In genomic region chr12:108894432-108894816, GRCm38 (mm10) we compare ENCODE assay signal across 8 mouse cellular contexts. TPM values are rescaled to one million over a fixed set of nuclear protein-coding genes. Genes with fewer than 3 reads are reported as not detected.
DNase-seq lines count a peak whose midpoint lies in the region; ATAC-seq and TF ChIP-seq lines count a peak whose summit lies in the region.

No protein-coding gene starts in this region.

- TF ChIP-seq CTCF in lung, embryonic 14.5 days (IDR thresholded peaks at IDR 0.05; ENCODE audit: low read depth): no peak
- TF ChIP-seq CTCF in intestine, postnatal 0 days (IDR thresholded peaks at IDR 0.05; ENCODE audit: low read depth): 0 out of 2 replicates have a peak, but pooled peaks have one; percentile 1

- 2% methylated on average over 7 of the region's 7 CpGs for WGBS in lung, embryonic 14.5 days
- under 1% methylated on average over 7 of the region's 7 CpGs for WGBS in embryonic facial prominence, embryonic 15.5 days
- 3% methylated on average over 7 of the region's 7 CpGs for WGBS in intestine, postnatal 0 days
- 4% methylated on average over 7 of the region's 7 CpGs for WGBS in neural tube, embryonic 14.5 days

- peak overlapping the region; percentile 87 for H3K4me2 ChIP-seq in lung, embryonic 14.5 days
- peak overlapping the region; percentile 76 for H3K4me2 ChIP-seq in embryonic facial prominence, embryonic 15.5 days (replicated peaks)
- H3K4me2 ChIP-seq in intestine, postnatal 0 days (replicated peaks; ENCODE audit: low read depth): peak overlapping the region; percentile 78
- peak overlapping the region; percentile 62 for H3K4me2 ChIP-seq in neural tube, embryonic 14.5 days (ENCODE audit: low read depth, low read length)

- peak overlapping the region; percentile 36; the same call in 1 of the 2 replicates for H3K27ac ChIP-seq in lung, embryonic 14.5 days (ENCODE audit: low read depth)
- H3K27ac ChIP-seq in embryonic facial prominence, embryonic 15.5 days (replicated peaks): no peak overlapping the region
- no peak overlapping the region for H3K27ac ChIP-seq in intestine, postnatal 0 days (ENCODE audit: low read depth, low read length)
- H3K27ac ChIP-seq in neural tube, embryonic 14.5 days (ENCODE audit: low read depth, low read length): 0 out of 2 replicates have a peak overlapping the region, but pooled peaks have one; percentile 24

- H3K9ac ChIP-seq in lung, embryonic 14.5 days: peak overlapping the region; percentile 79
- peak overlapping the region; percentile 69 for H3K9ac ChIP-seq in embryonic facial prominence, embryonic 15.5 days
- peak overlapping the region; percentile 66 for H3K9ac ChIP-seq in intestine, postnatal 0 days (ENCODE audit: low read depth, low read length)
- H3K9ac ChIP-seq in neural tube, embryonic 14.5 days (replicated peaks; ENCODE audit: low read depth, low read length): peak overlapping the region; percentile 73

- no peaks in the 10 kb centered on the region for H3K36me3 ChIP-seq in lung, embryonic 14.5 days (ENCODE audit: insufficient read depth)
- peaks cover 8% of the 10 kb centered on the region; the same call in 1 of the 2 replicates for H3K36me3 ChIP-seq in embryonic facial prominence, embryonic 15.5 days
- H3K36me3 ChIP-seq in intestine, postnatal 0 days (ENCODE audit: control insufficient read depth, insufficient read depth): peaks cover 14% of the 10 kb centered on the region; the same call in 1 of the 2 replicates
- 0 out of 2 replicates have a peak, but pooled peaks cover 3% of the 10 kb centered on the region for H3K36me3 ChIP-seq in neural tube, embryonic 14.5 days (ENCODE audit: control insufficient read depth, insufficient read depth, low read length)

- H3K9me3 ChIP-seq in lung, embryonic 14.5 days (ENCODE audit: low read depth, low read length): no peaks in the 10 kb centered on the region
- H3K9me3 ChIP-seq in embryonic facial prominence, embryonic 15.5 days (replicated peaks): no peaks in the 10 kb centered on the region
- H3K9me3 ChIP-seq in intestine, postnatal 0 days (ENCODE audit: control insufficient read depth): no peaks in the 10 kb centered on the region
- H3K9me3 ChIP-seq in neural tube, embryonic 14.5 days (ENCODE audit: control insufficient read depth, low read length): no peaks in the 10 kb centered on the region

- no peaks in the 10 kb centered on the region for H3K27me3 ChIP-seq in lung, embryonic 14.5 days (ENCODE audit: insufficient read depth, low read length)
- no peaks in the 10 kb centered on the region for H3K27me3 ChIP-seq in embryonic facial prominence, embryonic 15.5 days
- no peaks in the 10 kb centered on the region for H3K27me3 ChIP-seq in intestine, postnatal 0 days (replicated peaks; ENCODE audit: control insufficient read depth, insufficient read depth, low read length)
- no peaks in the 10 kb centered on the region for H3K27me3 ChIP-seq in neural tube, embryonic 14.5 days (ENCODE audit: control insufficient read depth, insufficient read depth, low read length)

- peak; percentile 32 for ATAC-seq in lung, embryonic 14.5 days (ENCODE audit: insufficient read depth)
- ATAC-seq in embryonic facial prominence, embryonic 15.5 days (ENCODE audit: insufficient number of reproducible peaks, low FRiP score, low TSS enrichment, low read depth): peak; percentile 13; the same call in 1 of the 2 replicates
- ATAC-seq in intestine, postnatal 0 days: no peak
- ATAC-seq in neural tube, embryonic 14.5 days (ENCODE audit: low read depth): peak; percentile 16; the same call in 1 of the 2 replicates

- H3K4me1 ChIP-seq in lung, embryonic 14.5 days (ENCODE audit: insufficient read depth): peaks cover 10% of the 10 kb centered on the region; the same call in 1 of the 2 replicates
- peaks cover 21% of the 10 kb centered on the region for H3K4me1 ChIP-seq in embryonic facial prominence, embryonic 15.5 days
- peaks cover 3% of the 10 kb centered on the region; the same call in 1 of the 2 replicates for H3K4me1 ChIP-seq in intestine, postnatal 0 days (replicated peaks; ENCODE audit: control insufficient read depth, insufficient read depth, low read length)
- H3K4me1 ChIP-seq in neural tube, embryonic 14.5 days (ENCODE audit: control insufficient read depth, insufficient read depth, low read length): peaks cover 12% of the 10 kb centered on the region

- H3K4me3 ChIP-seq in lung, embryonic 14.5 days (ENCODE audit: low read depth, low read length): peak overlapping the region; percentile 91
- H3K4me3 ChIP-seq in embryonic facial prominence, embryonic 15.5 days (replicated peaks): peak overlapping the region; percentile 87
- peak overlapping the region; percentile 88 for H3K4me3 ChIP-seq in intestine, postnatal 0 days (ENCODE audit: low read depth, low read length)
- H3K4me3 ChIP-seq in neural tube, embryonic 14.5 days (ENCODE audit: low read depth, low read length): peak overlapping the region; percentile 75

- no peak for DNase-seq in lung, embryonic 14.5 days
- DNase-seq in lung, postnatal 4 days: no peak
- no peak for DNase-seq in T-cell, adult 2 months (ENCODE audit: low spot score)
- DNase-seq in cerebellum, adult 18-20 months: no peak
- DNase-seq in adipocyte (ENCODE audit: low spot score): no peak

RNA-seq across cellular contexts. Expression of gene Wars, which starts 0.5 kb away (rescaled TPM):
- 94.9 and 101 TPM in 2 replicates for polyA plus RNA-seq in lung, embryonic 14.5 days (2014; fragmentation: Nextera tagmentation; extraction: Ambion mirVana)
- 62.9 and 65.8 TPM in 2 replicates for polyA plus RNA-seq in embryonic facial prominence, embryonic 15.5 days (2015; fragmentation: Nextera tagmentation; extraction: Ambion mirVana)
- polyA plus RNA-seq in intestine, postnatal 0 days (2015; fragmentation: Nextera tagmentation; extraction: Ambion mirVana): 34.5 and 36.5 TPM in 2 replicates
- 102 and 110 TPM in 2 replicates for polyA plus RNA-seq in neural tube, embryonic 14.5 days (2014; fragmentation: Nextera tagmentation; extraction: Ambion mirVana)

RNA-seq across cellular contexts. Expression of gene Wdr25, which starts 1.0 kb away (rescaled TPM):
- polyA plus RNA-seq in lung, embryonic 14.5 days (2014; fragmentation: Nextera tagmentation; extraction: Ambion mirVana): 5.7 and 8.0 TPM in 2 replicates
- 7.1 and 9.9 TPM in 2 replicates for polyA plus RNA-seq in embryonic facial prominence, embryonic 15.5 days (2015; fragmentation: Nextera tagmentation; extraction: Ambion mirVana)
- polyA plus RNA-seq in intestine, postnatal 0 days (2015; fragmentation: Nextera tagmentation; extraction: Ambion mirVana): 2.7 and 2.9 TPM in 2 replicates
- polyA plus RNA-seq in neural tube, embryonic 14.5 days (2014; fragmentation: Nextera tagmentation; extraction: Ambion mirVana): 4.5 and 5.0 TPM in 2 replicates

RNA-seq across cellular contexts. Expression of gene Slc25a47, which starts 58.6 kb away (rescaled TPM):
- 11.9 and 12.6 TPM in 2 replicates for polyA plus RNA-seq in lung, embryonic 14.5 days (2014; fragmentation: Nextera tagmentation; extraction: Ambion mirVana)
- 11.6 and 12.0 TPM in 2 replicates for polyA plus RNA-seq in embryonic facial prominence, embryonic 15.5 days (2015; fragmentation: Nextera tagmentation; extraction: Ambion mirVana)
- polyA plus RNA-seq in intestine, postnatal 0 days (2015; fragmentation: Nextera tagmentation; extraction: Ambion mirVana): 4.7 and 5.1 TPM in 2 replicates
- polyA plus RNA-seq in neural tube, embryonic 14.5 days (2014; fragmentation: Nextera tagmentation; extraction: Ambion mirVana): 8.2 and 9.4 TPM in 2 replicates

RNA-seq across cellular contexts. Expression of gene Slc25a29, which starts 58.7 kb away (rescaled TPM):
- 8.7 and 9.0 TPM in 2 replicates for polyA plus RNA-seq in lung, embryonic 14.5 days (2014; fragmentation: Nextera tagmentation; extraction: Ambion mirVana)
- polyA plus RNA-seq in embryonic facial prominence, embryonic 15.5 days (2015; fragmentation: Nextera tagmentation; extraction: Ambion mirVana): 11.3 and 11.7 TPM in 2 replicates
- polyA plus RNA-seq in intestine, postnatal 0 days (2015; fragmentation: Nextera tagmentation; extraction: Ambion mirVana): 1.8 and 1.9 TPM in 2 replicates
- 16.8 and 18.3 TPM in 2 replicates for polyA plus RNA-seq in neural tube, embryonic 14.5 days (2014; fragmentation: Nextera tagmentation; extraction: Ambion mirVana)

Comparison
In these comparisons a context has a peak if more than half of its experiments do, and no peak if none do; other contexts are left out.
1. H3K27ac ChIP-seq: peak in lung, embryonic 14.5 days (single experiment) and neural tube, embryonic 14.5 days (single experiment); none in embryonic facial prominence, embryonic 15.5 days (single experiment) and intestine, postnatal 0 days (single experiment).
2. Peak in every context shown above with its lines, with median percentiles within 50 percentile points of each other: H3K4me2 ChIP-seq, H3K4me3 ChIP-seq and H3K9ac ChIP-seq.